Mouse (Mus musculus) heart, adult 2 months (tissue): ENCODE measurements around the gene Myzap. TPM values are rescaled to one million over a fixed set of nuclear protein-coding genes. Genes with fewer than 3 reads are reported as not detected.
A peak's percentile ranks its signal among the peaks of the same experiment; 100 is the strongest.

Experiments
- DNase-seq, 2 experiments: peaks; one replicate each; pipeline ENCODE4 v3.0.0; 2021
- H3K27ac ChIP-seq: fragments of 200-600 bp; 2 replicates; pipeline ENCODE4 v1.8.1; 2022
- H3K27me3 ChIP-seq: fragments of 200-500 bp; 2 replicates; pipeline ENCODE4 v1.6.1; 2012; ENCODE audit warnings: mild to moderate bottlenecking, low read length, inconsistent platforms, mixed read lengths; ENCODE audit not compliant: control insufficient read depth, insufficient read depth
- H3K36me3 ChIP-seq: fragments of 200-500 bp; 2 replicates; pipeline ENCODE4 v1.6.1; 2012; ENCODE audit warnings: low read length, inconsistent platforms; ENCODE audit not compliant: control insufficient read depth, insufficient read depth
- H3K4me1 ChIP-seq: fragments of 200-500 bp; 2 replicates; pipeline ENCODE4 v1.6.1; 2011; ENCODE audit warnings: low read length; ENCODE audit not compliant: control insufficient read depth, insufficient read depth
- H3K4me3 ChIP-seq: fragments of 200-600 bp; 2 replicates; pipeline ENCODE4 v1.8.1; 2022
- H3K79me2 ChIP-seq: fragments of 200-500 bp; replicated peaks from 2 replicates; pipeline ENCODE4 v1.6.1; 2012; ENCODE audit warnings: mild to moderate bottlenecking, inconsistent platforms, low read length, moderate library complexity, mixed read lengths; ENCODE audit not compliant: control insufficient read depth, insufficient read depth
- H3K9ac ChIP-seq: fragments of 200-500 bp; 2 replicates; pipeline ENCODE4 v1.6.1; 2012; ENCODE audit warnings: low read depth, mild to moderate bottlenecking, control low read depth, inconsistent platforms, low read length, mixed read lengths
- CTCF ChIP-seq: fragments of 200-600 bp; IDR thresholded peaks from 2 replicates; pipeline ENCODE4 v1.8.1; 2022; ENCODE audit warnings: antibody characterized with exemption, mild to moderate bottlenecking, moderate library complexity
- EP300 ChIP-seq: fragments of 200-500 bp; IDR thresholded peaks from 2 replicates; pipeline ENCODE4 v1.6.1; 2011; ENCODE audit warnings: low read depth, low read length, control low read depth; ENCODE audit not compliant: insufficient read depth
- POLR2A ChIP-seq: fragments of 200-500 bp; IDR thresholded peaks from 2 replicates; pipeline ENCODE4 v1.6.1; 2011; ENCODE audit warnings: mild to moderate bottlenecking, low read depth, low read length, control low read depth; ENCODE audit not compliant: insufficient read depth
- WGBS: fragments of 180-500 bp; shearing (Covaris S2); methylation state at CpG from one replicate; pipeline ENCODE4 v1.1.7; 2018; 5-methylcytosine and 5-hydroxymethylcytosine counted together
- intact Hi-C: fragments of 180-260 bp; cut with DNase I; formaldehyde crosslinking; loops from one replicate; pipeline ENCODE4 v1.15.1; 2025
- polyA plus RNA-seq: library from polyadenylated mRNA; depleted of rRNA; stranded (reverse); fragments of >200 nt; gene quantifications from 2 replicates; pipeline ENCODE4 v1.2.3, GENCODE M21; 2012
- total RNA-seq, 2 experiments: library from RNA; stranded (reverse); gene quantifications; 2 replicates each; pipeline ENCODE4 v1.2.3; 2021

Gene Myzap
- total and polyA plus RNA-seq, 3 experiments = 163 to 430 (median 359) TPM

DNA sequence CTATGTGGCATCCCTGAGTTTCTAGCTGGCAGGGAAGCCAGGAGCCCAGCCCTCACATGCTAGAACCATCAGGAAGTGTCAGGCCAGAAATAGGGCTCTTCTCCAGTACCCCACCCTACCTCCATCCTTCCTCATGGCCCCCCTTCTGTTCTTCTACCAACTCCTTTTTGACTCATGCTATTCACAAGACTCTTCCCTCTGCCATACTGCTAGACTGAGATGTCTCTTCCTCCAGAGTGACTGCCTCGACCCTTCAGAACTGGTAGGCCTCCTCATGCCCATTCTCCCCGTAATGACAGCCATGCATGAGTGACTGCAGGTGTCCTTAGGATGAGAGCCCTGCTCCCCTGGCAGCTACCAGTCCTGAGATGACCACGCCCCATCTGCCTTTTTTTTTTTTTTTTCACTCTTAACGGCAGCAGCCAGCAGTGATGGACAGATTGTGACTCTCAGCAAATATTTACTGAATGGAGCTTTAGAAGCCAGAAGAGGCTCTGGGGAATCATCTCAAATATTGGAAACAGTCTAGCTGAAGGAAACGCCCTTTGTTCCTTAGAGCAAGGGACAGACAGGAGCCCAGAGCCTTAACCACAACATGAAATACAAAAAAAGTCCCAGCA lies 23.7 kb downstream of the Myzap start:
- no peak overlapping the region for H3K4me3 ChIP-seq
- H3K36me3 ChIP-seq = peaks cover 42% of the 10 kb centered on the region
- H3K27me3 ChIP-seq = no peaks in the 10 kb centered on the region
- peaks cover 25% of the 10 kb centered on the region for H3K4me1 ChIP-seq
- no peak for TF ChIP-seq EP300
- TF ChIP-seq CTCF = no peak
- TF ChIP-seq POLR2A = no peak
- intact Hi-C loops = loop anchor here (2.0 kb wide), 1 partner anchor 20 kb away; no protein-coding TSS in a partner anchor
- H3K9ac ChIP-seq = no peak overlapping the region
- peaks cover 1% of the 10 kb centered on the region; the same call in 1 of the 2 replicates for H3K79me2 ChIP-seq
- DNase-seq = no peak
- peak overlapping the region; percentile 79 for H3K27ac ChIP-seq
- WGBS = 23% methylated on average over 5 of the region's 5 CpGs

GRCm38 (mm10) chr9:71567391-71567790 lies 24.8 kb downstream of the Myzap start:
- intact Hi-C loops = loop anchor here (2.0 kb wide), 1 partner anchor 17 kb away; no protein-coding TSS in a partner anchor
- H3K9ac ChIP-seq = no peak overlapping the region
- TF ChIP-seq CTCF = 0 out of 2 replicates have a peak, but pooled peaks have one; percentile 8
- no peak for TF ChIP-seq EP300
- no peak for TF ChIP-seq POLR2A
- peak overlapping the region; percentile 79 for H3K27ac ChIP-seq
- no peak for DNase-seq
- peaks cover 44% of the 10 kb centered on the region for H3K36me3 ChIP-seq
- 23% methylated on average over 3 of the region's 3 CpGs for WGBS
- no peaks in the 10 kb centered on the region for H3K27me3 ChIP-seq
- H3K4me3 ChIP-seq = no peak overlapping the region
- H3K4me1 ChIP-seq = peaks cover 22% of the 10 kb centered on the region
- no peaks in the 10 kb centered on the region for H3K79me2 ChIP-seq

GRCm38 (mm10) chr9:71566763-71567162 lies 25.4 kb downstream of the Myzap start:
- H3K4me3 ChIP-seq = no peak overlapping the region
- WGBS = 24% methylated on average over 4 of the region's 4 CpGs
- peak overlapping the region; percentile 79 for H3K27ac ChIP-seq
- 0 out of 2 replicates have a peak, but pooled peaks have one; percentile 17 for TF ChIP-seq EP300
- 0 out of 2 replicates have a peak, but pooled peaks have one; percentile 29 for TF ChIP-seq POLR2A
- no peak for TF ChIP-seq CTCF
- no peaks in the 10 kb centered on the region for H3K27me3 ChIP-seq
- peaks cover 22% of the 10 kb centered on the region for H3K4me1 ChIP-seq
- intact Hi-C loops = loop anchor here (2.0 kb wide), 1 partner anchor 16 kb away; no protein-coding TSS in a partner anchor
- H3K36me3 ChIP-seq = peaks cover 47% of the 10 kb centered on the region
- H3K79me2 ChIP-seq = peaks cover 4% of the 10 kb centered on the region; the same call in 1 of the 2 replicates
- DNase-seq = peak; percentile 58 to 67
- H3K9ac ChIP-seq = no peak overlapping the region; the same call in 1 of the 2 replicates

- H3K9ac ChIP-seq = no peak overlapping the region
- no peaks in the 10 kb centered on the region for H3K27me3 ChIP-seq
- peaks cover 47% of the 10 kb centered on the region for H3K36me3 ChIP-seq
- H3K79me2 ChIP-seq = peaks cover 4% of the 10 kb centered on the region; the same call in 1 of the 2 replicates
- peak overlapping the region; percentile 57 for H3K27ac ChIP-seq
- peaks cover 7% of the 10 kb centered on the region for H3K4me1 ChIP-seq
- intact Hi-C loops = loop anchor here (2.0 kb wide), 1 partner anchor 31 kb away; no protein-coding TSS in a partner anchor
- DNase-seq = peak; percentile 76 to 86
- WGBS = 7% methylated on average over 2 of the region's 2 CpGs
- no peak overlapping the region for H3K4me3 ChIP-seq
- TF ChIP-seq CTCF (no peak), EP300 (peak; percentile 87), POLR2A (no peak)
Measured at GRCm38 (mm10) chr9:71557737-71558136, 34.4 kb downstream of the Myzap start.

DNA sequence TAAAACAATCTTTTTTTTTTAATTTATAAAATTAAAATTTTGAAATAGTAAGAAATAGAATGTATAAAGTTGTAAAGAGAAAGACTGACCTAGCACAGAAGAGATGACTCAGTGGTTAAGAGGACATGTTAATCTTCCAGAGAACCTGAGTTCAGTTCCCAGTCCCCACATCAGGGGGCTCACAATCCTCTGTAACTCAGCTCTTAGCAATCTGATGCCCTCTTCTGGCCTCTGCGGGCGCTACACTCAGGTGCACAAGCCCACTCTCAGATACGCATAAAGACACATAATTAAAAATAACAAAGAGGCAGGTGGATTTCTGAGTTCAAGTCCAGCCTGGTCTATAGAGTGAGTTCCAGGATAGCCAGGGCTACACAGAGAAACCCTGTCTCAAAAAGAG lies 38.2 kb downstream of the Myzap start:
- Histone ChIP-seq H3K27me3 (no peaks in the 10 kb centered on the region), H3K79me2 (no peaks in the 10 kb centered on the region), H3K27ac (no peak overlapping the region), H3K9ac (no peak overlapping the region), H3K4me3 (no peak overlapping the region), H3K36me3 (peaks cover 27% of the 10 kb centered on the region), H3K4me1 (peaks cover 8% of the 10 kb centered on the region)
- intact Hi-C loops = no loop called here
- TF ChIP-seq POLR2A (no peak), EP300 (no peak), CTCF (peak; percentile 38)
- WGBS = 96% methylated on average over 3 of the region's 3 CpGs
- DNase-seq = no peak

GRCm38 (mm10) chr9:71550176-71550575 lies 42.0 kb downstream of the Myzap start:
- H3K4me3 ChIP-seq = no peak overlapping the region
- DNase-seq = no peak
- H3K4me1 ChIP-seq = peaks cover 14% of the 10 kb centered on the region
- intact Hi-C loops = loop anchor here (2.0 kb wide), 1 partner anchor 17 kb away; no protein-coding TSS in a partner anchor
- no peaks in the 10 kb centered on the region for H3K27me3 ChIP-seq
- TF ChIP-seq POLR2A (no peak), EP300 (no peak), CTCF (no peak)
- 86% methylated on average over 8 of the region's 8 CpGs for WGBS
- H3K79me2 ChIP-seq = no peaks in the 10 kb centered on the region
- no peak overlapping the region for H3K9ac ChIP-seq
- no peak overlapping the region; the same call in 1 of the 2 replicates for H3K27ac ChIP-seq
- peaks cover 21% of the 10 kb centered on the region for H3K36me3 ChIP-seq
